Mouse (Mus musculus) intestine, embryonic 16.5 days (tissue): ENCODE data around the gene Klf16. TPM values are rescaled to one million over a fixed set of nuclear protein-coding genes. Genes with fewer than 3 reads are reported as not detected.

ENCODE experiments used
- ATAC-seq: fragments of 200-750 bp; cut with Nextera tagmentation; 2 replicates; pipeline ENCODE4 v1.8.0; 2017; ENCODE audit warnings: moderate TSS enrichment, moderate library complexity
- H3K27ac ChIP-seq: fragments of 300-500 bp; sonication (generic); 2 replicates; pipeline ENCODE4 v1.5.1; 2014; ENCODE audit warnings: mild to moderate bottlenecking, low read length
- H3K27me3 ChIP-seq: fragments of 300-500 bp; sonication (generic); replicated peaks from 2 replicates; pipeline ENCODE4 v1.6.1; 2014; ENCODE audit warnings: low read length, control low read depth, mixed read lengths; ENCODE audit not compliant: control insufficient read depth, insufficient read depth
- H3K36me3 ChIP-seq: fragments of 300-500 bp; sonication (generic); 2 replicates; pipeline ENCODE4 v1.6.1; 2014; ENCODE audit warnings: low read length, control low read depth; ENCODE audit not compliant: control insufficient read depth, insufficient read depth
- H3K4me1 ChIP-seq: fragments of 300-500 bp; sonication (generic); 2 replicates; pipeline ENCODE4 v1.6.1; 2014; ENCODE audit warnings: low read length, control low read depth, mixed read lengths; ENCODE audit not compliant: control insufficient read depth, insufficient read depth
- H3K4me2 ChIP-seq: fragments of 300-500 bp; sonication (generic); 2 replicates; pipeline ENCODE4 v1.6.1; 2014; ENCODE audit warnings: low read depth, low read length, control low read depth
- H3K4me3 ChIP-seq: fragments of 300-500 bp; sonication (generic); 2 replicates; pipeline ENCODE4 v1.5.1; 2014; ENCODE audit warnings: mild to moderate bottlenecking, low read length
- H3K9ac ChIP-seq: fragments of 300-500 bp; sonication (generic); 2 replicates; pipeline ENCODE4 v1.6.1; 2014; ENCODE audit warnings: low read depth, low read length
- H3K9me3 ChIP-seq: fragments of 300-500 bp; sonication (generic); 2 replicates; pipeline ENCODE4 v1.6.1; 2016; ENCODE audit warnings: low read length, control low read depth; ENCODE audit not compliant: control insufficient read depth
- WGBS: fragments of 180-500 bp; shearing (Covaris S2); extraction: QIAGEN DNeasy Blood & Tissue Kit; methylation state at CpG from one replicate; pipeline ENCODE4 v1.1.7; 2014; 5-methylcytosine and 5-hydroxymethylcytosine counted together
- polyA plus RNA-seq: library from polyadenylated mRNA; unstranded; fragments of >200 nt; fragmentation: Nextera tagmentation; extraction: Ambion mirVana; gene quantifications from 2 replicates; pipeline ENCODE4 v1.2.1, GENCODE M21; 2015

The Klf16 gene
- polyA plus RNA-seq, 1 experiment from 2014 or later: 7.4 TPM

GRCm38 (mm10) chr10:80589879-80590854 lies 13.0 kb upstream of the Klf16 start, which contains the start of gene Abhd17a:
Gene Abhd17a (minus strand): TSS chr10:80590341.
- Histone ChIP-seq H3K36me3 (0 out of 2 replicates have a peak, but pooled peaks cover 2% of the 10 kb centered on the region), H3K27ac (peak within 1 kb of the TSS; percentile 57), H3K27me3 (no peaks in the 10 kb centered on the region), H3K9me3 (no peaks in the 10 kb centered on the region), H3K9ac (peak within 1 kb of the TSS; percentile 85), H3K4me1 (peaks cover 33% of the 10 kb centered on the region), H3K4me3 (peak within 1 kb of the TSS; percentile 80), H3K4me2 (peak within 1 kb of the TSS; percentile 82)
- ATAC-seq: peak; percentile 97
- under 1% methylated on average over 73 of the region's 73 CpGs for WGBS

- Histone ChIP-seq H3K27me3 (no peaks in the 10 kb centered on the region), H3K4me3 (peak overlapping the region; percentile 80), H3K4me2 (peak overlapping the region; percentile 82), H3K4me1 (peaks cover 36% of the 10 kb centered on the region), H3K9ac (peak overlapping the region; percentile 85), H3K9me3 (no peaks in the 10 kb centered on the region), H3K36me3 (0 out of 2 replicates have a peak, but pooled peaks cover 2% of the 10 kb centered on the region), H3K27ac (peak overlapping the region; percentile 43)
- ATAC-seq: no peak
- 10% methylated on average over 12 of the region's 12 CpGs for WGBS
Observed at GRCm38 (mm10) chr10:80589127-80589878, 12.2 kb upstream of the Klf16 start.

GRCm38 (mm10) chr10:80587305-80587657 lies 10.2 kb upstream of the Klf16 start:
- peaks cover 41% of the 10 kb centered on the region for H3K4me1 ChIP-seq
- no peak for ATAC-seq
- WGBS: 63% methylated on average over 4 of the region's 4 CpGs
- H3K4me2 ChIP-seq: no peak overlapping the region
- no peaks in the 10 kb centered on the region for H3K9me3 ChIP-seq
- H3K27me3 ChIP-seq: no peaks in the 10 kb centered on the region
- H3K36me3 ChIP-seq: peaks cover 2% of the 10 kb centered on the region; the same call in 1 of the 2 replicates
- H3K9ac ChIP-seq: no peak overlapping the region
- peak overlapping the region; percentile 15; the same call in 1 of the 2 replicates for H3K4me3 ChIP-seq
- H3K27ac ChIP-seq: peak overlapping the region; percentile 31

- peaks cover 41% of the 10 kb centered on the region for H3K4me1 ChIP-seq
- H3K4me2 ChIP-seq: peak overlapping the region; percentile 16; the same call in 1 of the 2 replicates
- H3K27me3 ChIP-seq: no peaks in the 10 kb centered on the region
- no peaks in the 10 kb centered on the region for H3K9me3 ChIP-seq
- 94% methylated on average over 46 of the region's 51 CpGs for WGBS
- H3K36me3 ChIP-seq: peaks cover 2% of the 10 kb centered on the region; the same call in 1 of the 2 replicates
- peak overlapping the region; percentile 31 for H3K27ac ChIP-seq
- peak overlapping the region; percentile 27 for H3K9ac ChIP-seq
- H3K4me3 ChIP-seq: peak overlapping the region; percentile 15
- no peak for ATAC-seq
Observed at GRCm38 (mm10) chr10:80586407-80587304, 9.5 kb upstream of the Klf16 start.

- Histone ChIP-seq H3K4me3 (0 out of 2 replicates have a peak overlapping the region, but pooled peaks have one; percentile 15), H3K27ac (no peak overlapping the region), H3K9me3 (no peaks in the 10 kb centered on the region), H3K4me2 (peak overlapping the region; percentile 14; the same call in 1 of the 2 replicates), H3K4me1 (peaks cover 41% of the 10 kb centered on the region), H3K9ac (0 out of 2 replicates have a peak overlapping the region, but pooled peaks have one; percentile 20), H3K27me3 (no peaks in the 10 kb centered on the region), H3K36me3 (peaks cover 2% of the 10 kb centered on the region; the same call in 1 of the 2 replicates)
- 91% methylated on average over 8 of the region's 8 CpGs for WGBS
- no peak for ATAC-seq
Observed at GRCm38 (mm10) chr10:80585581-80585980, 8.5 kb upstream of the Klf16 start.

- Histone ChIP-seq H3K4me2 (peak overlapping the region; percentile 14; the same call in 1 of the 2 replicates), H3K36me3 (peaks cover 2% of the 10 kb centered on the region; the same call in 1 of the 2 replicates), H3K27ac (peak overlapping the region; percentile 20), H3K27me3 (no peaks in the 10 kb centered on the region), H3K9me3 (no peaks in the 10 kb centered on the region), H3K4me3 (no peak overlapping the region), H3K4me1 (peaks cover 41% of the 10 kb centered on the region), H3K9ac (peak overlapping the region; percentile 20)
- 0 out of 2 replicates have a peak, but pooled peaks have one; percentile 14 for ATAC-seq
- WGBS: 73% methylated on average over 12 of the region's 12 CpGs
Observed at GRCm38 (mm10) chr10:80584642-80585552, 7.8 kb upstream of the Klf16 start.

GRCm38 (mm10) chr10:80584045-80584488 lies 6.9 kb upstream of the Klf16 start:
- H3K27ac ChIP-seq: peak overlapping the region; percentile 20; the same call in 1 of the 2 replicates
- ATAC-seq: peak; percentile 6; the same call in 1 of the 2 replicates
- no peak overlapping the region for H3K4me2 ChIP-seq

More at GRCm38 (mm10) chr10:80584045-80584488, 6.9 kb upstream of the Klf16 start:
- peaks cover 2% of the 10 kb centered on the region; the same call in 1 of the 2 replicates for H3K36me3 ChIP-seq
- H3K9ac ChIP-seq: no peak overlapping the region
- no peaks in the 10 kb centered on the region for H3K9me3 ChIP-seq
- peaks cover 37% of the 10 kb centered on the region for H3K4me1 ChIP-seq
- H3K27me3 ChIP-seq: no peaks in the 10 kb centered on the region
- 54% methylated on average over 12 of the region's 12 CpGs for WGBS
- no peak overlapping the region for H3K4me3 ChIP-seq
